Mouse (Mus musculus): ENCODE data around the gene Tbcel. TPM values are rescaled to one million over a fixed set of nuclear protein-coding genes. Genes with fewer than 3 reads are reported as not detected.
A peak's percentile ranks its signal among the peaks of the same experiment; 100 is the strongest.

Gene Tbcel
- total RNA-seq (2021): 10 to 100 TPM; 23.8 to 41.1 TPM
- long read RNA-seq, experiment 1, full-length matches to known transcripts: 6 of 9 reads
- long read RNA-seq, experiment 1, partial matches to known transcripts: 0 of 9 reads
- long read RNA-seq, experiment 1, other reads (novel, unspliced or antisense): 3 of 9 reads
- long read RNA-seq, experiment 2, full-length matches to known transcripts: 19 of 39 reads
- long read RNA-seq, experiment 2, partial matches to known transcripts: 2 of 39 reads
- long read RNA-seq, experiment 2, other reads (novel, unspliced or antisense): 18 of 39 reads

DNA sequence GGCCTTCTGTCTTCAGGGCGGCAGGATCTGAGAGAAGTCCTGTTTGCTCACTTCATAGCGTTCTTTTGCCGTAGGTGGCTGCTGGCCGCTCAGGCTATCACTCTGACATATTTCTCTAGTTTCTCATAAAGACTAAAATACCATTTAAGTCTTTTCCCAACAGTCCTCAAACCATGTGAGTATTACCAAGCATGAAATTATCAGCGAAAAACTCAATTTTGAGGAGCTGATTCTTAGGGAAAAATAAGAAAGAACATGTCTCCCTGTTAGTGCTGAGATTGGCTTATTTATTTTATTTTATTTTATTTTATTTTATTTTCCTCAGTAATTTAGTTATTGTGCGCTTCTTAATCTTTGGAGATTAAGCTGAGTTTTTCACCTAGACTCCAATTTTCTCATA, at the start of gene Tbcel:
Gene Tbcel (minus strand): TSS at position 101 of the 400 bp plus-strand sequence.
- DNase-seq (ENCODE audit: low spot score in 2 of 2): no peak

DNA sequence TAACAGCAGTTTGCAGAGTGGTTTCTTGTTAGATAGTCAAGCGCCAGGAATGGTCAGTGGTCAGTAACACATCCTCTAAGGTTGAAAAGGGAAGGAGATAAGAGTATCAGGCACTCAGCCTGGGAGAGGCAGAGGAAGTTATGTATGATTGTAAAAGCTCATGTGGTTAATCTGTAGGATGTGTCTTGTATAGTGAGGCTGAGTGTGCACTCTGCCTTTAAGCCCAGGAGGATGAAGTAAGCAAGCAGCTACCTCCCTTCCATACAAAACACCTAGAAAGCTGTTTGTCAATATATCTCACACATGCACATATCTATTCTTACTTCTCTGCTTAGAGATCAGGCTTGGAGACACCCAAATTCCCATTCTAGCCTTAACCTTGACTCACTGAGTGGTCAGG, 47.6 kb upstream of the Tbcel start:
- no peak for DNase-seq (ENCODE audit: low spot score in 2 of 2)

DNA sequence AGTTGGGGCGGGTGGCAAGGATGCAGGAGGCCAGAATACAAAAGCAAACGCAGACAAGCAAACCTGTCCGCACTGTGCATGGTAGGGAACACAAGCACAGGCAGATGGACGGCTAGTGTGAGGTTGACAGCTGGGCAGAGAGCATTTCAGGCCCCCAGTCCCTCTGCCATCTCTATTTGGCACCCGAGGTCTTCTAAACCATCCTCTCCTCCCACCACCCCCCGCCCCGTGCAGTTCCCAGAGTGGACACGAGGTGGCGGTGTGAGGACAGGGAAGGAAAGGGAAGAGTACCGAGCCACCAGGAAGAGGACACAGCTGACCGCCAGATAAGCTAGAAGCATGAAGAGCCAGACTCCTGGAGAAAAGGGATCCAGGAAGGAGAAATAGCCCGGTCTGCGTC, 42.5 kb upstream of the Tbcel start:
- DNase-seq (ENCODE audit: low spot score in 2 of 2): peak; percentile 61 to 68

DNA sequence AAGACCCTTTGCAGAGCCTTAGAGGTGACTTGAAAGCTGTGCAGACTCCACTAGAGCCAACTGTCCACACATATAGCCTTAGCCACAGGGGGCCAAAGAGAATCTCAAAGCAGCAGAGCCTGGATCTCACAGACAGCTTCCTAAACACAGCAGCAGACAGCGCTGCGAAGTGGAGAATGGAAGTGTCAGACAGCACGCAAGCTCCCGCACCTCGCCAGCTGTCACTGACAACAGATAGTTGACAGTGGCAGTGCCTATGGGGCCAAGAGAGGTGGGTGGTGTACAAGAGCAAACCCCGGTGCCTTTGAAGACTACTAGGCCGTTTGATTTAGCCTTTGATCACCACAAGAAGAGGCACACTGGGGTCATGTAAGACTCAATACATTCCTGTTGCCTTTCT, 41.4 kb upstream of the Tbcel start:
- no peak for DNase-seq (ENCODE audit: low spot score in 2 of 2)

DNA sequence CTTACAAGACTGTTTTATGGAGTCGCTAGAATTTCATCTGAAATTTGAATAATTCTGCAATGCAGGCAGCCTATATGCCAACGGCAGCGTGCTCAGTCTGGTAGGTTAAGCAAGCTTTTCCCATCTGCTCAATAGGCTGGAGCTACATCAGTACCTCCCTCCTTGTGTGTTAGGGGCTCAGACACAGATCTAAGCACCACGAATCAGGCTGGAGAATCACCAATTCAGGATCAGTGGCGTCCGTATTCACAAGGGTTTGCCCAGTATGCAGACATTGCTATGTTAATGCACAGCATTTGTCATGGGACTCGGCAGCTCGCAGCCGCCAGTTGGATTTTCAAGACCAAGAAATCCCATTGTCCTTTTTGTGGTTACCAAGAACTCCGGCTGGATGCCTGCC, 36.9 kb upstream of the Tbcel start:
- no peak for DNase-seq (ENCODE audit: low spot score in 2 of 2)

DNA sequence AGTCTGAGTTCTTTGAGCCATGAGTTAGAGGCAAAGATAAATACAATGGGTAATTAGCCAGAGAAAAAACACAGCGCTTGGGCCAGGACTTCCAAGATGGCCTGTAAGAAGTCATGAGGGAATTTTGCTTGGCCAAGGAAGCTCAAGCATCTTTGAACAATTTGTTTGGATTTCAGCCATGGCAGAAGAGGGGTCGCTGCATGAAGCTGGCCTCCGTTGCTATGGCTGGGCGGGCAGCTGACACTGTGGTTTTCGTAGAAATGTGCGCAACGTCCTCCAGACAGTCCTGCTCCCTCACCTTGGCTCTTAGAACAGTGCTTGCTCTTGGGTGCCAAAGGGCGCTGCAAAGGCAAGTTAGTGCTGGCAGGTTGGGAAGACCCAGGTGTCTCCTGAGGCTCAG, 25.9 kb upstream of the Tbcel start:
- no peak for DNase-seq (ENCODE audit: low spot score in 2 of 2)

DNA sequence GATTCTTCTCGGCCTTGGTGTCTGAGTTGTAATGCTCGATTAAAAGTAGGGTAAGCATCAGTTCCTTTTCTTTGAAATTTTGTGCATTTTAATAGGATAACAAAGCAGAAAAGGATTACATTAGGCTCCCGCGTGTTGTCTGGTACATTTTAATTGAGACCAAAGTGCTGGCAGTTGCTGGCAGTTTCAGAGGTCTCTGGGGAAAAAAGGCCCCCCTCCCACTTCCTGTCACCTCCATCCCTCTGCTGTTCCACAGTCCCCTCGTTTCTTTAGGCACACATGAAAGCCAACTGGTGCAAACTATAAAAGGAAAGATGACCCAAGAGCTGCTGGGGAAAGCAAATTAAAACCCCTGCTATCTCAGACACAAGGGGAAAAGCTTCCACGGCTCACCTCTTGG, 25.4 kb upstream of the Tbcel start:
- DNase-seq (ENCODE audit: low spot score in 2 of 2): no peak

DNA sequence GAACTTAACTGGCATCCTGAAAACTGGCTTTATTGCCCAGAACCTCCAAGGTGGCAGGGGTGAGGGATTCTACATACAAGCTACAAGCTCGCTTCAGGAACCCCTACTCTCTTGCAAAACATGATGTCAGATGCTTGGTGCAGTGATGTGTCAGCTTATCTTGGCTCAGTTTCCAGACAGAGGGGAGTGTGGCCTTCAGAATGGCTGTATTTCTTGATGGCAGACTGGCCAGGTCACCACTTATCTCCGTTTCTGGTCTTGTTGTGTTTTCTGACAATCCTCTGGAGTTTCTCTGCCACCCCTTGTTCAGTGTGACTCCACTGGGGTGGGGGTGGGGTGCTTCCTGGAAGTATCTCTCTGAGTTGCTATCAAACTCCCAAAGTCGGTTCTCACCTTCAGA, 24.3 kb upstream of the Tbcel start:
- DNase-seq (ENCODE audit: low spot score in 2 of 2): peak in 1 of 2 experiments; percentile 3

DNA sequence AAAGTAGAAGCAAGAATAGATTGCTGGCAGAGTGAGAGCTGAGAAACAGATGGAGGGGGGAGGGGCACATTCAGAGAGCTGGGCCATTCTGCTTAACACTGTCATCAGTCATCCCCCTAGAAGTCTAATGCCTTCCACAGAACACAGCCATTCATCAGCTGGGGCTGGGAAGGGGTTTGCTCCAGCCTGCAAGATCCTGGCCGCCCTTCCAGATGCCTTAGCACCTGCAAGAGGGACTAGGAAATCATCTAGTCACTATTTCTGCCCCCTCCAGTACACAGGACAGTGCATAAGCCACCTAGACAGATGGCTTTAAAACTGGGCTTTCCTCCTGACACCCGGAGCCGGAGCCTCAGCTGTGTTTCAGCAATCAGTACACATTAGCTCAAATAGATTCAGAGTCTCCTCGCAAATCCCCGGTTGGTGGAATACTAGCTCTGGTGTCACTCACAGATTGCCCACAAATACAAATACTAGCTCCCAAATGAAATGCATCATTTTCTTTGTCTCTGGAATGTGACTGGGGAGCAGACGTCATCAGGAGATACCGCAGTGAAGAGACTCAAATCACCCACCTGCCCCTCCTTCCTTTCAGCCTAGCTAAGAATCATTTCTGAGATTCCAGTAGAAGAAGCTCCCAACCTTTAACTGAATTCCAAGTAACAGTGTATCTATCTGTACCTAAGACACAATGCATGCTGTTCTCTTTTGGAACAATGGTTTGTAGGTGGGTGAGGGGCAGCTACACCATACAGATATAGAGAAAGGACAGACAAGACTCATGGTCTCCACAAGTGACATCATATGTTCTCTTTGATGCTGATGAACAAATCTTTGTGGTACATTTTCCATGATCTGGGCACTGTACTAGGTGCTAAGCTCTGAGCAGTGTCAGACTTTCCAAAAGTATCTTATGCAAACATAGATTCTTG, 22.9 kb upstream of the Tbcel start:
- DNase-seq (ENCODE audit: low spot score in 2 of 2): no peak

DNA sequence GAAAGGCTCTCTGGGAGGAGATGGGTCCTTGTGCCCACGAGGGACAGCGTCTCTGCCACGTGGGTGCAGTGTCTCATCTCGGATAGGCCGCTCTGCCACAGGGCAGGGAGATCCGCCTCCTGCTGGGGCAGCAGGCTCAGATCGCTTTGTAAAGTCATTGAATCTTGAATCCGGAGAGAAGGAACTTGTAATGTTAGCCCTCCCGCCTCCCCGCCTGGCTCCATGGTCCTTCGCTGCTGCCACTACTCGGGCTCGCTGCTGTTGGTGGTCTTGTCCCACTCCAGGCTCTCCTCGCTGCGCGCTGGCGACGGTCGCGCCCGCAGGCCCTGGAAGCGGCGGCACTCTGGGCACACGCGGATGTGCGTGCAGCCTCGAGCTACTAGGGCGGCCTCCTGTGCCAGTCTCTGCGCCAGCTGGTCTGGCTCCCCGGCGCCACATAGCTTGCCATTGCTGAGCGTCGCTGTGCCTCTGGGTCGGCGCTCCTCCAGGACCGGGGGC, 13.0 kb upstream of the Tbcel start:
- DNase-seq (ENCODE audit: low spot score in 2 of 2): peak; percentile 27 to 30

DNA sequence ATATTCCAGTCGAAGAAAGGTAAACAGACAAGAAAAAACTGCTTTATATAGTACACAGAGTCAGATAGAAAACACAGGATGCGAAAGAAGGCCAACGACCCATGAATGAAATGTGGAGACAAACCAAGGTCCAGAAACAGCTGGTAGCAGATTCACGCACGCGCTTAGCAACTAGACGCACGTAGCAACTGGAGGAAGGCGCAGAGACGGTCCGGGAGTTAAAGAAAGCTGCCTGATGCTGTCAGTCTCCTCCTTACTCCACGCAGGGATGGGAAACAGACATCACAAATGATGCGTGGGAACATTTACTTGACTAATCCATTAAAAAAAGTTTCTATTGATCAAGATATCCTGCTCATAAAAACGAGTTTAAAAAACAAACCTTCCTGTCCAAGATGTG, 10.6 kb upstream of the Tbcel start:
- DNase-seq (ENCODE audit: low spot score in 2 of 2): no peak

DNA sequence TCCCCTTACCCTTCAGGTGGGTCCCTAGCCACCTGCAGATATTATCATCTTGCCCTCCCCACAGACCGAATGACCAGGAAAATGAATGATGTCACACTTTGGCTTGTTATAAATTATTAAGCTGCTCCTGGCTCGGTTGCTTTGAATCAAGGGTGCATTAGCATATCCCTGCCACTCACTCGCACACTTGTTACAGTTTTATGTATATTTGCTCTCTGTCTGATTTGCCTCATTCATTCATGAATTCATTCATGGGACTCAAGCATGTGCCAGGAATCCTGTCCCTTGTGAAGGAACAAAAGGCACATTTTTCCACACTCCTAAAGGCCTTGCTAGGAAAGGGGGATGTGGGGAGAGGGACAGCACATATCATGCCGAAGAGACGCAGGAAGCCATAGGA, 5.5 kb upstream of the Tbcel start:
- DNase-seq (ENCODE audit: low spot score in 2 of 2): no peak

DNA sequence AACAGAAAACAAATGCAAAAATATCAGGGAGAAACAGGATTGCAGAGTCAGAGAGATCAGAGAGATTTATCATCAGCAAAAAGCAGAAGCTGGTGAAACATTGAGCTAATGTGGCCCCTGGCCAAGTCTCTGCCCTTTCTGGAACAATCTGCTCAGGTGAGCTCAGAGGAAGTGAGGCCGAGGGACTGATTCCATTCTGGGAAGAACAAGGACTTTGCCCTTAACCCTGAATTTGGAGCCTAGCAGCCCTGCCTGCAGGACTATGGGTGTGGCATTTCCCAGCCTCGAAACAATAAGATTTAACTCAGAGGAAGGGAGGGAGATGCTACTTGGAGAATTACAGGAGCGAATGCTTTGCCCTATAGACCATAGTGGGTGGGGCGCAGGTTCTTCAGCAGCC, 4.7 kb upstream of the Tbcel start:
- DNase-seq (ENCODE audit: low spot score in 2 of 2): no peak

DNA sequence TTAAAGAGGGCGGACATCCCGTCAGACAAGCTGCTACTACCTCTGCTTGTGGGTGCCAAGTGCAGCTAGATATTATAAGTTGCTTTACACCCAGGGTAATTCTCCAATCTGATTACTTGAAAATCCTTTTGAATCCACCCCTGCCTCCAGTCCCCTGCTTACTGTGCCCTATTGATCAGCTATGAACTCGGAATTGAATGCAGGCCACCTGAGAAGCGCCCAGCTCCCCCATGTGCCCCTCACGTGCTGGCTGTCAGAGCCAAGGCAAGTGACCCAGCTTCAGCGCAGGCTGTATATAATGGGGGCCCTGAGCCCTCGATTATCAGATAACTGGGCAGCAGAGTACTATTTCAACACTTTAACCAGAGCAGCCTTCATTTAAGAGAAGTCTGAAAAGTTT, 626 bp upstream of the Tbcel start:
- no peak for DNase-seq (ENCODE audit: low spot score in 2 of 2)

DNA sequence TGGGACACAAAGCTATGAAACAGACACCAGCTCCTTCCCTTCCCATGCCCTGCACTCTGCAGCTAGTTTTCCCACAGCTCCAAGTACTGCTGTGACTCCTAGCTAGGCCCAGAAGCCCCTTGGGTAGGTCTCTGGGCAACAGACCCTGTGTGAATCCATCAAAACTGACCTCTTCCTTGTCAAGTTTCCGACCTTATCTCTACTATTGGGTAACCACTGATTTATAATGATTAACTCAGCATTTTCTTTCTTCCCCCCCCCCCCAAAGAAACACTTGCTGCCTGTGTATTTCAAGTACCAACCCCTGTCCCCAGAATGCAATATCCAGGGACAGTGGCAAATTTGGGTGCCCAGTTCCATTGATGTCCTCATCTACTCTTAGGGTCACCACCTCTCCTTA, 587 bp downstream of the Tbcel start:
- no peak for DNase-seq (ENCODE audit: low spot score in 2 of 2)

DNA sequence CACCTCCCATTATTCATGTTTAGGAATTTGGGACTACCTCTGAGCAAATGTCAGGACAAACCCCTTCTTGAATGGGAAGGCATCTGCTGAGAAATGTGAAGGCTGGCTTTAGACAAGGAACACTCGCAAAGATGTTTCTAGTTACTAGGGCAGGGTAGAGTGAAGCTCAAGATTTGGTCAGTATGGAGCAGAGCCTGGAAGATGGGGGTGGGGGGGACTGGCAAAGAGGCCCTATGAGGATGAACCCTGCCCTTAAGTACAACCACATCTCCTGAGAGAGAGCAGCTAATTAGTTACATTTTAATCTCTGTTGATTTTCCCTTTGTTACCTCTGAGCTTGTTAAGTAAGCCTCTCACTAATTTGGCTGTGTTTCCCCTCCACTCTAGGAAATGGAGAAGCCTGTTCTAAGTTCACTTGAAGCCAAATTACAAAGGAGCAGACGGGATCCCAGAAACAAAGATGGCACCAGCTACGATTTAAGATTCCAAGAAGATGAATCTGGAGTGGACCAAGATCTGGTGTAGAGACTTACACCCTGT, 2.6 kb downstream of the Tbcel start:
- DNase-seq (ENCODE audit: low spot score in 2 of 2): no peak

DNA sequence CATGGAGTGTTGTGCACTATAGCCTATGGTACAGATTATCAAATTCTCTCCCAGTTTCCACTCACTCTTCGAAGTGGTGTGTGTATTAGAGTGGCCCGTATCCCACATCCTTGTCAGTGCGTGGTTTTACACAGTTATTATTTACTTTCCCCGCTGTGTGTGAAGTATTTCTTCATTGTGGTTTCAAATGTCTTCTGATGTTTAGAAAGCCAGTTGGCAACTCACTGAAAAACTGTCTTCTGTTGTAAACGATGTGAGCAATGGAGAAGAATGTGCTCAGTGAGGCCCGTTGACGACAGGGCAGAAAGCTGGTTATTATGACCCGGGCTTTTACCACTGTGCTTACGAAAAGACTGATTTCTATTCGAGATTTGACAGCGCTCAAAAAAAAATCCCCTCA, 3.0 kb downstream of the Tbcel start:
- DNase-seq (ENCODE audit: low spot score in 2 of 2): no peak

DNA sequence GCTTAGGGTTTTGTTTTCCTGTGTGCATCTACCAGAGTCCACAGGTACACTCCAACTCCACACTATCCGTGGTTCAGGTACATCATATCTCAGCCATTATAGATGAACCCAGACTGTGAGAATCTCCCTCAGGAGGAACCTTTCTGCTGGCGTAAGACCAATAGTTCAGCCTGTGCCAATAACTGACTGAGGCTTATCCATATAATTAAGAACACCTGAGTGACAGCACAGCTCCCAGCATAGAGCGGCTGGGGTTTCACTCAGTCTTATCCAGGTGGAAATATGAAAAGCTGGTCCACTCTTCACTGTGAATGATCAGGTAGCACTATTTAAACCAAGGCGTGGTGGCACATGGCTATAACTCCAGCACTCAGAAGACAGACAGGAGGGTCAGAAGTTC, 3.9 kb downstream of the Tbcel start:
- no peak for DNase-seq (ENCODE audit: low spot score in 2 of 2)

DNA sequence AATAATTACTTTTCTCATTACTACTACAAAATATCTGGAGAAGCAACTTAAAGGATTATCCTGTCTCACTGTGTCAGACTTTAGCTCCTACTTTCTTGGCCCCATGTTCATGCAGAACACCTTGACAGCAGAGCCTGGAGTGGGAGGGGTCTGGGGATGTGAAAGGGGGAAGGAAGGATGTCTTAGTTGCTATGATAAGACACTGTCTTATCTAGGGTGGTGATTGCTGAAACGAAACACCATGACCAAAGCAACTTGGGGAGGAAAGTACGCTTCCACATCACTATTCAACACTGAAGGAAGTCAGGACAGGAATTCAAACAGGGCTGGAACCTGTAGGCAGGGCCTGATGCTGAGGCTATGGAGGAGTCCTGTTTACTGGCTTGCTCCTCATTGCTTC, 11.3 kb downstream of the Tbcel start:
- DNase-seq (ENCODE audit: low spot score in 2 of 2): no peak

DNA sequence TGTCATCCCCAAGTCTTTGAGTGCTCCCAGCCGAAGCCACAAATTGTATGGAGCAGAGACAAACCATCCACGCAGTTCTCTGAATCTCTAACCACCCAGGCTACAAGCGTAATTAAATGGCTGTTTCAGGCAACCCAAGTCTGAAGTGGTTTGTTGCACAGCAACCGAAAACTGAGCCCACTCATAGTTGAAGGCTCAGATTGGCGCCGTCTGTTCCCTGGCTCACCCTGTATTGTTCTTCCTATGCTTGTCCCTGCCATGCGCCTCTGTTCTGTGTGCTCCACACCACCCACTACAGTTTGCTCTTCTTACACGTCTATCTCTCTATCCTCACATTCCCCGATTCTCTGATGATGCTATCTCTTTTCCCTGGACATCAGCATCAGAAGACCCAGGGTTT, 15.8 kb downstream of the Tbcel start:
- no peak for DNase-seq (ENCODE audit: low spot score in 2 of 2)

DNA sequence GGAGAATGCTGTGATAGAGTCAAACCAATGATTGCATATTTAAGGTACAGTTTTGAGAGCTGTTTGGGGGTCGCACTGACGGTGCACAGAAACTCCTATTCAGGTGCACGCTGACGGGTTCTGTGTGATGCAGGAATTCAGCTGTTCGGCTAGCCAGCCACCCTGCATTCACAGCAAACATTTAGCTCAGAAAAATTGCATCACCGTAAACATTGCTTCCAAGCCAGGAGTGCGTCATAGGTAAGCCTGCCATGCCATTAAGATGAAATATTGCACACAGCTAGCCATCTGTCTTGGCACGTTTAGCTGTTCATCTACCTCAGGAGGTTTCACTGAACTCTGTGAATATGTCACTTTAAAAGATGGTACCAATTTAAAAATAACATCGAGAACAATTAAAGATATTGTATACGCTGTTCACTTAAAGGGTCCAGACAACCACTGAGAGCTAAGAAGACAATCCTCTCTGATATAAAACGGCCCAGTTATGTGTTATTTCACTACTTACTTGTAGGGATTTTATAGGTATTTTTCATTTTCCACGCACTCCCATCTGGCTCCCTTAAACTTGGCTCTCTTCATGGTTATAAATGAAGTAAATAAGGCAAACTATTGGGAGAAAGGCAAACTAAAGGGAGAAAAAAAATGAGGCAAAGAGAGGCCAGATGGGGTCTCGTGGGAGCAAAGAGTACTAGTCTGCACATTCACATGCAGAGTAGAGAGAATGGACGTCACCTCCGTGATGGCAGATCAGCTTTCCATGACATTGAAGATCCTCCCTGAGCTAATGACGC, 16.8 kb downstream of the Tbcel start:
- DNase-seq (ENCODE audit: low spot score in 2 of 2): no peak
